Mouse (Mus musculus) brain, embryonic 14.5 days (tissue): ENCODE measurements at regions not wholly inside any gene's neighbourhood (a gene's known extent, or its start where the extent isn't known, plus 50 kb on each side); places are given as distances from the start of the nearest gene placed in this dataset.

Experiments
- CTCF ChIP-seq: fragments of 200-500 bp; IDR thresholded peaks from 2 replicates; pipeline ENCODE4 v1.5.1; 2012; ENCODE audit warnings: inconsistent platforms, mild to moderate bottlenecking, moderate library complexity, borderline replicate concordance; ENCODE audit not compliant: insufficient read depth, insufficient read length; ENCODE audit errors: extremely low read depth
- POLR2A ChIP-seq: fragments of 200-500 bp; IDR thresholded peaks from 2 replicates; pipeline ENCODE4 v1.6.1; 2012; ENCODE audit warnings: mild to moderate bottlenecking, inconsistent platforms, borderline replicate concordance; ENCODE audit not compliant: poor library complexity, insufficient read depth, insufficient read length, severe bottlenecking; ENCODE audit errors: extremely low read depth

GRCm38 (mm10) chr12:117459541-117459940, 56.7 kb upstream of the Rapgef5 start:
- TF ChIP-seq CTCF: no peak
- TF ChIP-seq POLR2A: no peak
